Mouse (Mus musculus): Measurements from ENCODE around the gene 6330409D20Rik. TPM values are rescaled to one million over a fixed set of nuclear protein-coding genes. Genes with fewer than 3 reads are reported as not detected.

6330409D20Rik gene
- total RNA-seq (2015) (not detected in 2 replicates), total RNA-seq (2017) (not detected in 2 replicates)

DNA sequence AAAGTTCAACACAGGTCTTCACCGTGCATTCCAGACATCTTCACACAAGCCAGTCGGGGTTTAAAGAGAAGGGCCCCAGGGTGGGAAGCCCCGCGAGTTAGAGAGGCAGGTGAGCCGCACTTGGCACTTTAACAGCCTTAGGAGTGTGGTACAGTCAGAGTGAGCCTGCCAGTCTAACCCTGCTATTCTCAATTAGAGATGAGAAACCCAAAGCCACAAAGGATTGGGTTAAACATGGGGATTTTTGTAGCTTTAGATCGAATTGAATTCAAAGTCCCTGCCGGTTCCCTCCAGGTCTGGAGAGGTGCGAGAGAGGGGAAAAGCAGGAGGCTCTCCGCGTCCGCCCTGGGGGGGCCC, at the start of gene 6330409D20Rik:
Gene 6330409D20Rik, minus strand, starts transcription at position 101 of the 357 bp plus-strand sequence.
- no peak for ATAC-seq (replicated peaks; ENCODE audit: poor library complexity)

DNA sequence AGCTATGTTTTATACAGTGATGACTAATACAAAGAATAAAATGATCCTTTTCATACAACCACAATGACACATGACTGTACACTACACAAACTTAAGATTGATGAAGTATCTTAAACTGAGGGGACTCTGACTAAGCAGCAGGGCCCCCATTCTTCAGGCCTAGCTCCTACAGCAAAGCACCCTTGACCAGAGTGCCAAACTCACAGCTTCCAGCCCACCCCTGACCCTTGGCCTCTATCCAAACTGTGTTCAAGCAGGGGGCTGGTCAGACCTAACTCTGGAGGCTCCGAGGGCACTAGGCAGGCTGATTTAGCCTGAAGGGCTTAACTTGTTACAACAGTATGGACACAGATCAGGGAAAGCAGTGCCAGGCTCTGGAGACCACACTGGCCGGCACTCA, 47.8 kb upstream of the 6330409D20Rik start:
- ATAC-seq (replicated peaks; ENCODE audit: poor library complexity) = no peak

DNA sequence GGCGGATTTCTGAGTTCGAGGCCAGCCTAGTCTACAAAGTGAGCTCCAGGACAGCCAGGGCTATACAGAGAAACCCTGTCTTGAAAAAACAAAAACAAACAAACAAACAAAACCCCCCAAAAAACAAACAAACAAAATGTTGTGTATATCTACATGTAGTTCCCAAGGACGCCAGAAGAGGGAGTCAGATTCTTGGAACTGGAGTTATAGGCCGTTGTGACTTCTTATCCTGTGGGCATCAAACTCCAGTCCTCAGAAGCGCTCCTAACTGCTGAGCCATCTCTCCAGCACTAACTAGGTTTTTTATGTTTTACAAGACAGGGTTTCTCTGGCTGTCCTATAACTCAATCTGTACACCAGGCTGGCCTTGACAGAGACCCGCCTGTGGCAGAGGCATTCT, 46.4 kb upstream of the 6330409D20Rik start:
- ATAC-seq (replicated peaks; ENCODE audit: poor library complexity) = peak; percentile 48; the same call in 1 of the 2 replicates

DNA sequence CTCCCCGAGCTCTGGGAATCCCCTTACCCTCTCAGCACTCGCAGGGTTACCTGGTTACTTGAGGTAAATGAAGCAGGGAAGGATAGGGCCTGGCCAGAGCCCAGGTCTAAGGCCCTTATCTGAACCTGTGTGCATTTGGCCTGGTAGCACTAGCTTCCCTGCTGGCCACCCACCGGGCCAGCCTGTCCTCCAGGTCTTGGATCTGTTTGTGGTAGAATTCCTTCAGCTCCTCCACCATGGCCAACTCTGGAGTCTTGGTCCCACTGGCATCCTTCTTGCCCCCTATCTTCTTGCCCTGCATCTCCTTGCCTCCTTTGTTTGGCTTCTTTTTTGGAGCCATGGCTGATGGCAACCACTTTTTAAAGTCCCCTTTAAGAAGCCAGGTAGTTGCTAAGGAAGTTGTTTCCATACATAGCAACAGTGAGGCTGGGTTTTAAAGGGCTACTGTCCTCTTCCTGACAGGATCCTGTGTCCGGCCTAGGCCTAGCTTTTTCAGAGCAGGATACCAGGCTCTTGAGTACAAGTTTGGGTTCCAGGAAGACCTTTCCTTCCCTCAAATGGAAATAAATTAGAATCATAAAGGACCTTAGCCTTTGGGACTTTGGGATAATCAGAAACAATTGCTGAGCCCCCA, 43.3 kb upstream of the 6330409D20Rik start, which contains the start of gene Cfap157:
Gene Cfap157, minus strand, starts transcription at position 381 of the 634 bp plus-strand sequence.
- ATAC-seq (replicated peaks; ENCODE audit: poor library complexity) = no peak

DNA sequence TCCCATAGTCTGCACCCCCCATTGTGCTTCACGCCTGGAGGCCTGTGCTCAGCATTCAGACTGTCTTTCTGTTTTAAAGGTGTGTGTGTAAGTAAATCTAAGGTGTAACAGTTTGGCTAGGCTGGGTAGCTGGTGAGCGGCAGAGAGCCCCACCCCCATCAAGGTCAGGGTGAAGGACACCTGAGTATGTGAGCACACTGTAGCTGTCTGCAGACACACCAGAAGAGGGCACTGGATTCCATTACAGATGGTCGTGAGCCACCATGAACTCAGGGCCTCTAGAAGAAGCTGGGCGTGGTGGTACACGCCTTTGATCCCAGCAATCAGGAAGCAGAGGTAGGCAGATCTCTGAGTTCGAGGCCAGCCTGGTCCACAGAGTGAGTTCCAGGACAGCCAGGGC, 40.9 kb upstream of the 6330409D20Rik start:
- ATAC-seq (replicated peaks; ENCODE audit: poor library complexity) = no peak

DNA sequence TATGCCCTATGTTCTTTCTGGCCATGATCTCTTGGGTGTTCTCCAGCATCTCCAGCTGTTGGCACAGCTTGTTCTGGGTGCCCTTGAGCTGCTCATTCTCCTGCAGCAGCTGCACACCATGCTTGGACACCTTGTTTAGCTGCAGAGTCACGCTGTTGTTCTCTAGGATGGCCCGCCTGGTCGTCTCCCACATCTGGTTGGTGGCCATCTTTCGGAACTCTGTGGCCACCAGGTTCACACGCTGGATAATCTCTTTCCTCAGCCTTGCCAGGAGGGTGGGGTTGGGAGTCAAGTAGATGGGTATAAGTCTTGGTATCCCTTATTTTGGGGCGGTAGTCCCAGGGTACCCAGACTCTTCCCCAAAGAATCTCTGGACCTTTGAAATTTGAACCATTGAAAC, 38.9 kb upstream of the 6330409D20Rik start:
- ATAC-seq (replicated peaks; ENCODE audit: poor library complexity) = no peak

DNA sequence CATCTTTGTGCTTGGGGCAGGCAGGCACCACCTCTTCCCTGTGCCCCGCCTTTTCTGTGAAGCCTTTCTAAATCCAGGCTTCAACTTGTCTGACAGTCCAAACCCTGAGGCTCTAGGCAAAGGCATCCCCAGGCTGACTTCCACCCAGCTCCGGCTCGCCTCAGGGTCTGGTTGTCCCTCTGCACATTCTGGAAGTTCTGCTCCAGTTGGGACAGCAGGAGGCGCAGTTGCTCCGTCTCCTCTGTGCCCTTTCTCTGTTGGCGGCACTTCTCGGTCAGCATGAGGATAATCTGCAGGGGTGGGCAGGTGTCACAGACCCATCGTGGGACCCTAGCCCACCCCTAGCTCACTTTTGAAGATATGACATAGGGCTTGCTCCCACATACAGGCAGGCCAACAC, 38.3 kb upstream of the 6330409D20Rik start:
- peak; percentile 50 for ATAC-seq (replicated peaks; ENCODE audit: poor library complexity)

DNA sequence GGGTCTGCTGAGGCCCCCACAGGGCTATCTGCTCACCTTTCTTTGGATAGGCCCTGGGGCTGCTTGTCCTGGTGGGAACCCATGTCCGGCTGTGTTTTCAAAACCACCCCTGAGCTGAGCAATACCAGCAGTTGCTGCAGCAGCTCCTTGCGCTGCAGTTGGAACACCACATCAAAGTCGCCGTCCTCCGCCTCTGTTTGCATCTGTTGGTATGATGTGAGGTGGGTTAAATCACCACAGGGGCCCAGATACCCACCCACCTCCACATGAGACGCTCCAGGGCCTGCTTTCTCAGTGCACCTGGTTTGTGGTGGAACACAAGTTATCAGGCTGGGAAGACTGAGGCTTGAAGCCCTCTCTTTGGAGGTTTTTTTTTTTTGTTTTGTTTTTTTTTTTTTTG, 37.3 kb upstream of the 6330409D20Rik start:
- ATAC-seq (replicated peaks; ENCODE audit: poor library complexity) = no peak

DNA sequence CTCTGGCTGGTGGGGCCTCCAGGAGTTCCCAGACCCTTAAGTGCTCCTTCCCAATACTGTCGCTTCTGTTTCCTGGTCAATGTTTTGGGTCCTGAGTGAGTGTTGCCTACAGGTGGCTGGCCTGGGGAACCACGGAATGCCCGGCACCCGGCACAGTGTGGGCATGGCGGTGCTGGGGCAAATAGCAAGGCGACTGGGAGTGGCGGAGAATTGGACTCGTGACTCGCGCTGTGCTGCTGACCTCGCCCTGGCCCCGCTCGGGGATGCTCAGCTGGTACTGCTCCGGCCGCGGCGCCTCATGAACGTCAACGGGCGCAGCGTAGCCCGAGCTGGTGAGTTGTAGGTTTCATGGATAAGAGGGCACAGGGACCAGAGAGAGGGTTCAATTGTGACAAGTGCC, 35.4 kb upstream of the 6330409D20Rik start:
- no peak; the same call in 1 of the 2 replicates for ATAC-seq (replicated peaks; ENCODE audit: poor library complexity)

DNA sequence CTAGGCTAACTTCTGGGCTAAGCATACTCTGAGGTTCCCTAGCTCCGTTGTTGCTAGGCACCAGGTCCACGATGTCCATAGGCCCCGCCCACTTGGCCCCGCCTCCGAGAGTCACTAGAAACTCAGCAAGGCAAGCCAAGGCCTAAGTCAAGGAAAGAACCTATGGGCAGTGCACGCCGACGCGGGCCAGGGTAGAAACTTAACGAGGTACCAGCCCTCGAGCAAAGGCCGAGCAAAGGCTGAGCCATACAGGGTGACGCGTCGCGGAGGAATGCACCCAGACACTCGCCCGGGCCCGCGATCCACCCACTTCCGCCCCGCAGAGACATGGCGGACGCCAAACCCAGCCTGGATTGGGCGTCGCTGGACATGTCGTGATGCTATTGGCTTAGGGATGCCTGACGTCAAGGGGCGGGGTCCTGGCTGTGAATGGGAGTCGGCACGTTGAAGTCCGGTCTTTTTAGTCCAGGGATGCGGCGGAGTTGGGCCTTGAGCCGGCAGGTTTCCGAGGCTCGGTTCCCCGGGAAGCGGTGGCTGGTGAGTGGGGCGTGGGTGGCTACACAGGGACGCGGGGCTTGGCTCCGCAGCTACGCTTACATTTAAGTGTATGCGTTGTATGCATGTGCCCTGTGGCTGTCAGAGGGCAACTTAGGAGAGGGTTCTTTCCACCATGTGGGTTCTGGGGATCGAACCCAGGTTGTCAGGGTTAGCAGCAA, 34.7 kb upstream of the 6330409D20Rik start, which contains the start of the genes Ttc16 and Ptrh1:
Gene Ttc16, minus strand, starts transcription at position 275 of the 716 bp plus-strand sequence.
Gene Ptrh1, plus strand, starts transcription at position 428 of the 716 bp plus-strand sequence.
- ATAC-seq (replicated peaks; ENCODE audit: poor library complexity) = peak; percentile 94

DNA sequence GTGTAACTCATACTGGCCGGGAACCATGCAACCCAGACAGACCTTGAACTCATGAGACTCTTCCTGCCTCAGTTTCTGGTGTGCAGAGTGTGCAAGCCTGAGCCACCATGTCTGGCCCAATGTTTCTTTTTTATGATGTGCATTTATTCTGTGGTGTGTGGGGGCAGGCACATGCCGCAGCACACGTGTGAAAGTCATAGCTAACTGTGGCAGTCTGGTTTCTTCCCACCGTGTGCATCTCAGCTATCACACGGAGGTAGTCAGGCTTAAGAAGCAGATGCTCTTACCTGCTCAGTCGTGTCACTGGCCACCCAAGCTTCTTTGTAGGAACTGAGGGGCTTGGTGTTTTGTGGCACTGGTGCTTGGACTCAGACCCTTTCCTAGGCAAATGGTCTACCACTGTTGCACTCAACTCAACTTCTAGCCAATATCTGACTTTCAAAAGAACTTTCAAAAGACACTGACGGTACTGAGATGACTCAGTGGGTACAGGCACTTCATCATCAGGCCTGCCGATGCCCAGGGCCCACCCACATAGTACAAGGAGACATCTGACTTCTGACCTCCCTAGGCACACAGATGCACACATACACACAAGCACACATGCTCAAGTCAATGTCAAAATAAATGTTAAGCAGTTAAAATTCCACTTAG, 31.9 kb upstream of the 6330409D20Rik start:
- no peak for ATAC-seq (replicated peaks; ENCODE audit: poor library complexity)

DNA sequence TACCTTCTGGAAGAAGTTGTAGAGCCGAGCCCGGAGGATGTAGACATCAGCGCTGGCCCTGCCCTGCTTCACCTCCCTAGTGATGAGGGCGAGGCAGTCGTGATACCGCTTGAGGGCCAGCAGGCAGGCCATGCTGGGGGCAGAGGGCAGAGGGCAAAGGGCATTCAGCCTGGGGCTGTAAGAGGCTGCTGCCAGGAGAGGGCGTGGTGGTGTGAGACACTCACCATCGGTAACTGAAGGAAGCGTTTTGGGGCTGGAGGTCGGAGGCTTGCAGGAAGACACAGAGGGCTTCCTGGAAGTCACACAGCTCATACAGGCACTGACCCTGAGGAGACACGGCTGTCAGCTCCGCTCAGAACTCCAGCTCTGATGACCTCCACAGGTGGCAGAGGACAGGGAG, 31.1 kb upstream of the 6330409D20Rik start:
- ATAC-seq (replicated peaks; ENCODE audit: poor library complexity) = no peak

DNA sequence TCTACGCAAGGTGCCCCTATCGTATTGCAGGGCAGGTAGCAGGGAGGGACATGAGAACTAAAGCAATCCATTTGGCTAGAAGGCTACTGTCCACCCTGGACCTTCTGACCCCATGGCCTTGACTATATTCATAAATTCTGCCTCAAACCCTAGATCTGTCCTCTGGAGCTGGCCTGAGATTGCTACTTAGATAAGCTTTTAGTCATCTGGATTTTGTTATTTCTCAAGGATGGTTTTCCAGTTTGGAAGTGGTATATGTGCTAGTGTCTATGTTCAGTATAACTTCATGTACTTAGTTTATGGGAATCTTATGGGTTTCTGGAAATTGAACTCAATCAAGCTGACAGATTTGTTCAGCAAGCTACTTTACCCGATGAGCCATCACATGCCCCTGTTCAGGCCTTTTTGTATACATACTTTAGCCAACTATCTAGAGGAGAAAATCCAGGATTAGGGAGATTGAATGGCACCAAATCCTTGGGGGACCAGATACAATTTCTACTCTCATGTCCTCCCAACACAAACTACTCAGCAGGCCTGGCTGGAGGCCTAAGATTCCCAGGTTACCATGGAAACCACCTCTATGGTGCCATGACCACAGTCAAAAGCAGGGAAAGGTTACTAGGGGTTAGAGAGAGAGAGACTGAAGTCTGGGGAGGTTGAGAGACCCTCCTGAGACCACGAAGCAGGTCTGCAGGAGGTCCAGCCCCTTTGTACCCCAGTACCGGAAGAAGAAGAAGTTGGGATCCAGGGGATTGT, 28.7 kb upstream of the 6330409D20Rik start:
- no peak for ATAC-seq (replicated peaks; ENCODE audit: poor library complexity)

DNA sequence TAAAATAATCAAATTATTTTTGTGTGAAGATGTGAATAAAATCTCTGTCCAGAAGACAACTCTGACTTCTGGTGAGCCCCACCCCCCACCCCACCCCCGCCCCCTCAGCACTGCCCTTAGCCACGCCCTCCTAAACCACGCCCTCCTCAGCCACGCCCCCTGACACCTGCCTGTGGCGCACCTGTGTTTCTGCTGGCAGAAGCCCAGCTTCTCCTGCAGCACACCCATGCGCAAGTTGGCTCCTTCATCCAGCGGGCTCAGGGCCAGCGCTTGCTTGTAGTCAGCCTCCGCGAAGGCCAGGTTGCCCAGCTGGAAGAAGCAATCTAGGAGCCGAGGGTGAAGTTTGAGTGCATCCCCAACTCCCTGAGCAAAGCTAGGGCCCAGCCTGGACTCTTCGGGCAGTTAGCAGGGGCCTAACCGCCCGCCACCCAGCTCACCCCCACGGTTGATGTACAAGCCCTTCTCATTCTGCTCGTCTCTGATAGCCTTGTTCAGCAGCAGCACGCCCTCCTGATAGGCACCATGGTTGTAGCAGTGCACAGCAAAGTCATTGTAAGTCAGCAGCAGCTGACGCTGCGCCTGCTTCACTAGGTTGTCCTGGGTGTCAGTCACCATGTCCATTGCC, 28.0 kb upstream of the 6330409D20Rik start:
- peak; percentile 91 for ATAC-seq (replicated peaks; ENCODE audit: poor library complexity)

DNA sequence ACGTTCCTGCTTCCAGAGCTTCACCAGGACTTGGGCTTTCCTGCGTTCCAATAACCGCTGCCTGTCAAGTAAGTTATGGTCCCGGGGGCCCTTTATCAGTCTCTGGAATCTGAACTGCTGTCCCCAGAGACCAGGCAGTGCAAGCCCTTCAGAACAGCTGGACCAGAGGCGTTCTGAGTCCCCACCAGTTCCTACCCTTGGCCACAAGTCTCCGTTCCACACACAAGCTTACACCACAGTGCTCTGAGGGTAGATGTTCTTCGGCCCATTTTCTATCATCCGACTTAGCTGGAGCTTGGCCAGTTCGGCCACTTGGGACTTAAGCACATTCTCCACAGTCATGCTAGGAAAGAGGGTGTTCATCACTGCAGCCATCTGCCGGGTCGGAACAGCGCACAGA, 26.4 kb upstream of the 6330409D20Rik start:
- no peak for ATAC-seq (replicated peaks; ENCODE audit: poor library complexity)

DNA sequence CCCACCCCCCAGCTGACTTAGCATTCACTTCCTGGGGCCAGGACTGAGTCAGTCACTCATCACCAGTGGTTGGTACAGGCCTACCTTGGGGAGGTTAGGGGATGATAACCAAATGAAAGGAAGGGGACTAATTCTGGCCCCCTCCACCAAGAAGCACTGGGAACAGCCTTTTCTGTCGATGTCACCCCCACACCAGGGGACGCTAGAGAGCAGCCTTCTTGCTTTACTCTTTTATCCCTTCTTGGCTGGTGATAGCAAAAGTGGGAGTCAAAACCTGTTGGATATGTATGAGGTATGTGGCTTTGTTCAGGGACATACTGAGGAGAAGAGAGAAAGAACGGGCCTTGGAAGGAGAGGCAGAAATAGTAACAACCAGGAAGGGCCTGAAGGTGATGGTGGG, 22.5 kb upstream of the 6330409D20Rik start:
- peak; percentile 39; the same call in 1 of the 2 replicates for ATAC-seq (replicated peaks; ENCODE audit: poor library complexity)

DNA sequence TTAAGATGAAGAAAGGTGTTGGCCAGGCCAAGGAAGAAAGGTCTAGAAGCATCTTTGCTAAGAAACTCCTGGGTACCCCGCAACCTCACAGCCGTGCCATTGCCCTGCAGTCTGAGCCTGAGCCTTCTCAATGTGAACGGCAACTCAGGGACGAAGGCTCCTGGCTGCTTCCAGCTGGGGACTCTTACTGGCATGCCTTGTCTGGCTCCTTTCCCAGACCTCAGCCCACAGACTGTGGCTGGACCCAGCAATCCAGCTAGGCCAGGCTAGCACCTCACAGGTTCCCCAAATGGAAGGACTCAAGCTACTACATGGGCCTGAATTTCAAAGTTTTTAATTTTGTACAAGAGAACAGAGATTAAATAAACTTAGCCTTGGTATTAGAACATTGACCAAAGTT, 21.0 kb upstream of the 6330409D20Rik start:
- no peak for ATAC-seq (replicated peaks; ENCODE audit: poor library complexity)

DNA sequence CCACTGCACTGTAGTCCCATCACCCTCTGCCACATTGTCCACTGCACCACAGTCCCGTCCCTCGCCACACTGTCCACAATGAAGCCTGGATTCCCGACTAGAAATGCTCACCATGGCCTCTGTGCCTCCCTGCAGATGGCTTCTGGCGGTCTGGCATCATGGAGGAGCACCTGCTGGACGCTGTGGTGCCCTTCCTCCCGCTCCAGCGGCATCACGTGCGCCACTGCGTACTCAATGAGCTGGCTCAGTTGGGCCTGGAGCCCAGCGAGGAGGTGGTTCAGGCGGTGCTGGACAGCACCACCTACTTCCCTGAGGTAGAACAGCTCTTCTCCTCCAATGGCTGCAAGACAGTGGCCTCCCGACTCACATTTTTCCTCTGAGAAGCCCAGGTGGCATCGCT, 20.5 kb upstream of the 6330409D20Rik start:
- no peak for ATAC-seq (replicated peaks; ENCODE audit: poor library complexity)

DNA sequence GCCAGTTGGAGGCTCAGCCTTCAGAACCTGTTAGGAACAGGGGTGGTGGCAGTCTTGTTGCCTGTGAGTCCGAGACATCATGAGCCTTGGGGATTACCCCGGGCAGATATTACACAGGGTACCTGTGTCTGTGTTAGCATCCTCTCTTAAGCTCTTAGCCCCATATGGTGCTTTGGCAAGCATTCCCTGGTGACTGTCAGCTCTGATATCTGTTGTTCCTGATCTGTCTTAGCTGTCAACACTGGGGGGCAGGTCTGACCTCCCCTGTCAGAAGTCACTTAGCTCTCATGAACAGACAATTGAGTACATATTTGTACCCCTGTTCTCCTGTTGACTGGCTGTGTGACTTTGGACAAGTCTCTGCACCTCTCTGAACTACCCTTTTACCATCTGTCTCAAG, 18.2 kb upstream of the 6330409D20Rik start:
- ATAC-seq (replicated peaks; ENCODE audit: poor library complexity) = no peak

DNA sequence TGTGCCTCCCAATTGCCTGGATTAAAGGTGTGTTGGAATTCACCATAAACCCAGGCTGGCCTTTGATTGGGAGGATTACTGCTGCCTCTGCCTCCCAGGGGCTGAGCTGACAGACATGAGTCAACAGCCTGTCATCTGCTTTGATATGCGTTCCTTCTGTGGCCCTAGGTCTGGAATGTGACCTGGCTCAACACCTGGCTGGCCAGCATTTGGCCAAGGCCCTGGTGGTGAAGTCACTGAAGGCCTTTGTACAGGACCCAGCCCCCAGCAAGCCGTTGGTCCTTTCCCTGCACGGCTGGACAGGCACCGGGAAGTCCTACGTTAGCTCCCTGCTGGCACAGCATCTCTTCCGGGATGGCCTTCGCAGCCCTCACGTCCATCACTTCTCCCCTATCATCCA, 17.7 kb upstream of the 6330409D20Rik start:
- no peak for ATAC-seq (replicated peaks; ENCODE audit: poor library complexity)
